Mouse (Mus musculus) bone marrow macrophage, adult 2 months (primary cell): ENCODE measurements around the gene Pou2f2.

ENCODE experiments used
- CTCF ChIP-seq: IDR thresholded peaks from 2 replicates; pipeline ENCODE4 v1.5.1; 2012; ENCODE audit warnings: low read depth, mild to moderate bottlenecking, low read length, moderate library complexity
- POLR2A ChIP-seq: IDR thresholded peaks from 2 replicates; pipeline ENCODE4 v1.6.1; 2012; ENCODE audit warnings: mild to moderate bottlenecking, low read depth, low read length, borderline replicate concordance

DNA sequence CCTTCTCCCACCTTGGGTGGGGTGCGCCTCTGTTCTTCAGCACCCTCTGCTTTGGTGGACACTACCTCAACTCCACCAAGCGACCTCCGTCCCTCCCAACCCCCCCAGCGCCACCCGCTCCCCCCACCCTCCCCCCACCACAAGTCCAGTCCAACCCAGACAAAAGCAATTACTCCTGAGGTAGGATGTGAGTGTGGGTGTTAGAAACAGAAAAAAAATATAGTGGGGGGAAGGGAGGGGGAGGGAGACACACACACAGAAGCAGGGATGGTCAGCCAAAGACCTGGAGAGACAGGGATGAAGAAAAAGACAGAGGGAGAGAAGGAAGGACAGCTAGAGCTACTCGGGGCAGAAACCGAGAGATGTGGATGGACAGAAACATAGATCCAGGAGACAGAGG lies 25.7 kb downstream of the Pou2f2 start:
- no peak for TF ChIP-seq CTCF
- no peak for TF ChIP-seq POLR2A
